Mouse (Mus musculus) C2C12 (cell line): ENCODE measurements around the gene Kcnf1.

Experiments
- CEBPB ChIP-seq: IDR thresholded peaks from one replicate; pipeline ENCODE4 v1.6.1; 2011; ENCODE audit warnings: low read depth, mild to moderate bottlenecking, control low read depth, moderate library complexity
- CTCF ChIP-seq: IDR thresholded peaks from one replicate; pipeline ENCODE4 v1.5.1; 2011; ENCODE audit not compliant: control insufficient read depth, insufficient read depth, insufficient read length
- MAX ChIP-seq: IDR thresholded peaks from one replicate; pipeline ENCODE4 v1.6.1; 2011; ENCODE audit warnings: mild to moderate bottlenecking, control low read depth
- USF1 ChIP-seq: IDR thresholded peaks from one replicate; pipeline ENCODE4 v1.6.1; 2011; ENCODE audit warnings: low read depth, mild to moderate bottlenecking, control low read depth, moderate library complexity

DNA sequence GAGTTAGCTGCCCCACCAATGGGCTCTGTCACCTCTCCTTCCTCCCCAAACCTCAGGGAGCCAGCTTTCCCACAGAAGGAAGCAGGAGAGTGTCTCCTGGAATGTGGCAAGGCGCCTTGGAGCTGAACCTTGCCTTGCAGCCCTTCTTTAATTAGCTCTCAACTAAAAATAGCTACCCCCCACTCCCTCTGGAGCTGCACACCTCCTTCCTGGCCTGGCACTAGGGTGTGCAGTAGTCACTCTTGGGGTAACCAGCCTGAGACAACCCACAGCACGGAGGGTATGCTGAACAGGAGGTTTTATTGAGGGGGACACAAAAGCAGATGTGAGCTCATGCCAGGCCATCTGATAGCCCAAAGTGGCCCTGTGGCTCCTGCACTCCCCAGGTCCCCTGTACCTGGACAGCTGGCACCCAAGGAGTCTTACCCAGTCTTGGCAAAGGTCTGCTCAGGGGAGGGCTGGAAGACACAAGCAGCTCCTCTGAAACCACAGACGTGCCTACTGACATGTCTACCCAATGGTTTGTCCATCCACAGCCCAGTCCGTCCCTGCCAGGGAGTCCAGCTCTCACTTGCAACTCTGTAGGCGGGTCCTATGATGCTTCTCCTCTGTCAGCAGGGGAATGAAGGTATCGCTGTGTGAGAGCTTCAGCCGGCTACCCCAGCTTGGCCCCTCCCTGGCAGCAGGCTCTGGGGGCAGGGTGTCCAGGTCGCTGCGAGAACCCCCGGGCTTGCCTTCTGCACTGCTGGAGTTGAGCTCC is 2.4 kb downstream of the Kcnf1 start:
- TF ChIP-seq MAX, result no peak
- TF ChIP-seq CTCF, result no peak
- TF ChIP-seq USF1, result no peak
- TF ChIP-seq CEBPB, result no peak
